Mouse (Mus musculus) liver, postnatal 0 days (tissue): Measurements from ENCODE around the gene Ppp1r9b. TPM values are rescaled to one million over a fixed set of nuclear protein-coding genes. Genes with fewer than 3 reads are reported as not detected.

Source experiments
- ATAC-seq: fragments of 200-750 bp; cut with Nextera tagmentation; 2 replicates; pipeline ENCODE4 v1.8.0; 2017; ENCODE audit warnings: mild to moderate bottlenecking, moderate library complexity
- DNase-seq: peaks from one replicate; pipeline ENCODE4 v3.0.0-alpha.2; 2016
- H3K27ac ChIP-seq: fragments of 300-500 bp; sonication (generic); 2 replicates; pipeline ENCODE4 v1.5.1; 2014; ENCODE audit warnings: antibody characterized with exemption, moderate library complexity, mild to moderate bottlenecking, low read depth
- H3K27me3 ChIP-seq: fragments of 300-500 bp; sonication (generic); 2 replicates; pipeline ENCODE4 v1.6.1; 2014; ENCODE audit warnings: low read length, control low read depth, mixed read lengths; ENCODE audit not compliant: insufficient read depth
- H3K36me3 ChIP-seq: fragments of 300-500 bp; sonication (generic); replicated peaks from 2 replicates; pipeline ENCODE4 v1.6.1; 2014; ENCODE audit warnings: mild to moderate bottlenecking, control low read depth, low read length, moderate library complexity, mixed read lengths; ENCODE audit not compliant: insufficient read depth
- H3K4me1 ChIP-seq: fragments of 300-500 bp; sonication (generic); 2 replicates; pipeline ENCODE4 v1.6.1; 2014; ENCODE audit warnings: antibody characterized with exemption, mild to moderate bottlenecking, control low read depth; ENCODE audit not compliant: insufficient read depth
- H3K4me2 ChIP-seq: fragments of 300-500 bp; sonication (generic); 2 replicates; pipeline ENCODE4 v1.6.1; 2014; ENCODE audit warnings: low read depth, mild to moderate bottlenecking, low read length, moderate library complexity, mixed read lengths
- H3K4me3 ChIP-seq: fragments of 300-500 bp; sonication (generic); 2 replicates; pipeline ENCODE4 v1.5.1; 2014; ENCODE audit warnings: low read depth, low read length
- H3K9ac ChIP-seq: fragments of 300-500 bp; sonication (generic); replicated peaks from 2 replicates; pipeline ENCODE4 v1.6.1; 2014; ENCODE audit warnings: mild to moderate bottlenecking, moderate library complexity
- H3K9me3 ChIP-seq: fragments of 300-500 bp; sonication (generic); 2 replicates; pipeline ENCODE4 v1.6.1; 2016; ENCODE audit warnings: mild to moderate bottlenecking, control low read depth, low read length, mixed read lengths
- CTCF ChIP-seq: sonication (generic); IDR thresholded peaks from 2 replicates; pipeline ENCODE4 v1.5.1; 2016; ENCODE audit warnings: antibody characterized with exemption, low read depth
- EP300 ChIP-seq: IDR thresholded peaks from 2 replicates; pipeline ENCODE4 v1.6.1; 2016; ENCODE audit warnings: antibody characterized with exemption, low read depth, mild to moderate bottlenecking
- WGBS: fragments of 180-500 bp; shearing (Covaris S2); extraction: QIAGEN DNeasy Blood & Tissue Kit; methylation state at CpG from one replicate; pipeline ENCODE4 v1.1.7; 2014; ENCODE audit not compliant: insufficient replicate concordance; 5-methylcytosine and 5-hydroxymethylcytosine counted together
- polyA plus RNA-seq: library from polyadenylated mRNA; unstranded; fragments of >200 nt; fragmentation: Nextera tagmentation; extraction: Ambion mirVana; gene quantifications from 2 replicates; pipeline ENCODE4 v1.2.1, GENCODE M21; 2015

The Ppp1r9b gene
- polyA plus RNA-seq, 1 experiment from 2014 or later: 6.1 TPM

DNA sequence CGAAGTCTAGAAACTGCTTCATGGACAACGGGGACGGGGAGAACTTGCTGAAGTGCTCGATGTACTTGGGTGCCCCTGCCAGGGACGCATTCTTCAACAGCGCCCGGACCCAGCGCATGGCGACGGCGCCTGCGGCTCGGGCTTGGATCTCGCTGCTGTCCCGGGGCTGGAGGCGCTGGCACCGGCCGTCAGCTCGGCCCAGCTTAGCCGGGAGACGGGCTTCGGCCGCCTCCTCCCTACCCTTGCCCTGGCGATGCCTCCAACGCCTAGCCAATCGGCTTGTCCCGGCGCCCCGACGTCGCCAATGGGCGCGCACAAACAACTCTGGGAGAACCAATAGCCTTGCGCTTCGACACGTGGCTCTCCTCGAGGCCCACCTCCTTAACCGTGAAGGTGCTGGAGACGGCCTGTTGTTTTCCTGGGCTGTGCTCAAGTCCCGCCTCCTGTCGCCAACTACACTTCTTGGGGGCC lies 50.3 kb downstream of the Ppp1r9b start, which contains the start of gene Pdk2:
TSS of gene Pdk2 (minus strand) at position 216 of the 471 bp plus-strand sequence.
- Histone ChIP-seq H3K4me3 (peak within 1 kb of the TSS; percentile 70), H3K9ac (peak within 1 kb of the TSS; percentile 78), H3K4me1 (peaks cover 21% of the 10 kb centered on the region), H3K36me3 (peaks cover 2% of the 10 kb centered on the region; the same call in 1 of the 2 replicates), H3K27ac (peak within 1 kb of the TSS; percentile 84), H3K27me3 (no peaks in the 10 kb centered on the region), H3K9me3 (no peaks in the 10 kb centered on the region), H3K4me2 (peak within 1 kb of the TSS; percentile 97)
- ATAC-seq (peak; percentile 98), DNase-seq (peak; percentile 94)
- WGBS: under 1% methylated on average over 41 of the region's 41 CpGs
- TF ChIP-seq EP300: peak; percentile 50; the same call in 1 of the 2 replicates
- TF ChIP-seq CTCF: no peak

DNA sequence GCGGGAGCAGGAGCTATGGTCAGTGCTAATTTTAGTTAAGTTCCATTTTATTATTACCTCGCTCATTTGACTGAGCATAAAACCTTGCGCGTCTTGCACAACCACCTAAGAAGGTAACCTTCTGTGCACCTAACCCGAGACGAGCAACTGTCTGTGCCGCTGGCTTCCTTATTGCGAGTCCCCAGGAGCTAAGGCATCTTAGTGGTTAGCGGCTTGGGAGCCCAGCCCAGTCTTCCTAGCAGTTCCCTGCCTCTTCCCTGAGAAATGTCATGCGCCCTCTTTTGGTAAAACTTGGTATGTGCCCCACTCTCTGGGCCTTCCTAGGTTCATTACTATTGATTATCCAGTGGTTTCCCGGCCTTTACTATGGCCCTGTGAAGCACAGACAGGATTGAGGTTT lies 51.3 kb downstream of the Ppp1r9b start:
- ATAC-seq (peak; percentile 17; the same call in 1 of the 2 replicates), DNase-seq (peak; percentile 85)
- Histone ChIP-seq H3K4me3 (peak overlapping the region; percentile 70), H3K4me2 (peak overlapping the region; percentile 97), H3K9me3 (no peaks in the 10 kb centered on the region), H3K36me3 (peaks cover 2% of the 10 kb centered on the region; the same call in 1 of the 2 replicates), H3K27me3 (no peaks in the 10 kb centered on the region), H3K9ac (peak overlapping the region; percentile 35), H3K4me1 (peaks cover 21% of the 10 kb centered on the region), H3K27ac (peak overlapping the region; percentile 70; the same call in 1 of the 2 replicates)
- 2% methylated on average over 11 of the region's 11 CpGs for WGBS
- TF ChIP-seq EP300: no peak
- peak; percentile 92 for TF ChIP-seq CTCF

DNA sequence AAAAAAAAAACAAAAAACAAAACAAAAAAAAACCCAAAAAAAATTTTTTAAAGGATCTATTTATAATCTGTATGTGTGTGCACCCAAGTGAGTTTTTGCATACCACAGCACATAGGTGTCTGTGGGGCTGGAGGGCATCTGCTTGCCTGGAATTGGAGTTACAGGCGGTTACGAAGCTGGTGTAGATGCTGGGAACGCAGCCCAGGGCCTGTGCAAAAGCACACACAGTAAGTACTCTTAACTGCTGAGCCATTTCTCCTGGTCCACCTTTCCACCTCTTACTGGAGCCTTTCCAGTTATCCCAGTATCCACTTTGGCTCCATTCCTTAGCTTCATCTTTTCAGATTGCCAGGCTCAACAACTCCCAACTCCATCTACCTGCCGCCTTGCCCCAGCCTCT lies 52.2 kb downstream of the Ppp1r9b start:
- Histone ChIP-seq H3K4me1 (peaks cover 21% of the 10 kb centered on the region), H3K27ac (no peak overlapping the region), H3K4me2 (no peak overlapping the region), H3K27me3 (no peaks in the 10 kb centered on the region), H3K9me3 (no peaks in the 10 kb centered on the region), H3K36me3 (0 out of 2 replicates have a peak, but pooled peaks cover 2% of the 10 kb centered on the region), H3K4me3 (no peak overlapping the region), H3K9ac (no peak overlapping the region)
- WGBS: 84% methylated on average over 4 of the region's 4 CpGs
- TF ChIP-seq EP300 (no peak), CTCF (no peak)
- DNase-seq (no peak), ATAC-seq (no peak)

DNA sequence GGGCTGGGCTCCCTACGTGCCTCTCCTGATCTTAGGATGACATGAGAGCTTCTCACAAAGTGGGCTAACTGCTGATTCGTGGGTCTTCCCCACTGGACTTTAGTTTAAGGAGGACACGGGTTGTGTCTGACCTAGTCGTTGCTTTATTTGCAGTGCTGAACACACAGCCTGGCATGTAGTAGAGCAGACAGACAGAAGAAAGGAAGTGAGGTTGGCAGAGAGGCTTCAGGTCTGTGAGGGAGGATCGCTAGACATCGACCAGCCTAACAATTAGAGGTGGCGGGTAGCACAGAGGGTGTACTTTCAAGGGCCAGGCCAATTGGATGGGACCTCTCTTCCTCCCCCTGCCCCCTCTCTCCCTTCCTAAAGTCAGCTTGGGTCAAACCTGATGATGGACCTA lies 52.8 kb downstream of the Ppp1r9b start:
- H3K36me3 ChIP-seq: 0 out of 2 replicates have a peak, but pooled peaks cover 2% of the 10 kb centered on the region
- H3K27ac ChIP-seq: no peak overlapping the region
- no peak overlapping the region for H3K9ac ChIP-seq
- H3K4me1 ChIP-seq: peaks cover 21% of the 10 kb centered on the region
- H3K27me3 ChIP-seq: no peaks in the 10 kb centered on the region
- H3K4me2 ChIP-seq: no peak overlapping the region
- no peaks in the 10 kb centered on the region for H3K9me3 ChIP-seq
- no peak for TF ChIP-seq EP300
- TF ChIP-seq CTCF: no peak
- WGBS: 52% methylated on average over 7 of the region's 7 CpGs
- ATAC-seq (no peak), DNase-seq (no peak)
- no peak overlapping the region for H3K4me3 ChIP-seq

DNA sequence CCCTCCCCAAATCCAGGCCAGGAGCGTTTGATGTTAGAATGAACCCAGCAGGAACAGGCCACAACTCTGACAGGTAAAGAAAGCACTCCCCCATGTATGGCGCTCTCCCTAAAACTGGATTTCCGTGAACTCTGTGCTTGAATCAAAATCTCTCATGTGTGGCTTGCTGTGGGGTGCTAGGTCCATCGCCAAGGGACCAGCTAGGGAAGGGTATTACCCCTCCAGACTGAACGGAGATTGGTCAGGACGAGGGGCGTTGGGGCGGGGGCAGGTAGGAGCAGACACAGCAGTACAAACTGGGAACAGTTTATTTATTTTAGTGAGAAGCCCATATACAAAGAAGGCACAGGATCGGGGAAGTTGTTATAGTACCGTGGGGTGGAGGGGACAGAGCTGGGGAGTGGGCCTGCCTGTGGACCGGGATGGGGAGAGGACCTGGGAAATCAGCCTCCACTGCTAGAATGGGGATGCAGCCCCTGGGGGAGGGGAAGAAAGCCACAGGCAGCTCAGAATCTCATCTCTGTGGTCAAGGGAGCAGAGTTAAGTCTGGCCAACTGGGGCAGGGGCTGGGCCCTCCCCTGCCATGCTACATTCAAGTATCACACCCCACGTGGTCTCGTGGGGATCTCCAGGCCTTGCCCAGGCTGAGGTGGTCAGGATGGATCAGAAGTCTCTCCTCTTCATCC lies 53.5 kb downstream of the Ppp1r9b start:
- peaks cover 21% of the 10 kb centered on the region for H3K4me1 ChIP-seq
- H3K4me3 ChIP-seq: no peak overlapping the region
- H3K36me3 ChIP-seq: 0 out of 2 replicates have a peak, but pooled peaks cover 2% of the 10 kb centered on the region
- TF ChIP-seq EP300: no peak
- TF ChIP-seq CTCF: no peak
- WGBS: 57% methylated on average over 12 of the region's 13 CpGs
- no peak overlapping the region for H3K9ac ChIP-seq
- H3K27ac ChIP-seq: no peak overlapping the region
- no peak for ATAC-seq
- no peaks in the 10 kb centered on the region for H3K27me3 ChIP-seq
- no peak for DNase-seq
- no peak overlapping the region for H3K4me2 ChIP-seq
- no peaks in the 10 kb centered on the region for H3K9me3 ChIP-seq

DNA sequence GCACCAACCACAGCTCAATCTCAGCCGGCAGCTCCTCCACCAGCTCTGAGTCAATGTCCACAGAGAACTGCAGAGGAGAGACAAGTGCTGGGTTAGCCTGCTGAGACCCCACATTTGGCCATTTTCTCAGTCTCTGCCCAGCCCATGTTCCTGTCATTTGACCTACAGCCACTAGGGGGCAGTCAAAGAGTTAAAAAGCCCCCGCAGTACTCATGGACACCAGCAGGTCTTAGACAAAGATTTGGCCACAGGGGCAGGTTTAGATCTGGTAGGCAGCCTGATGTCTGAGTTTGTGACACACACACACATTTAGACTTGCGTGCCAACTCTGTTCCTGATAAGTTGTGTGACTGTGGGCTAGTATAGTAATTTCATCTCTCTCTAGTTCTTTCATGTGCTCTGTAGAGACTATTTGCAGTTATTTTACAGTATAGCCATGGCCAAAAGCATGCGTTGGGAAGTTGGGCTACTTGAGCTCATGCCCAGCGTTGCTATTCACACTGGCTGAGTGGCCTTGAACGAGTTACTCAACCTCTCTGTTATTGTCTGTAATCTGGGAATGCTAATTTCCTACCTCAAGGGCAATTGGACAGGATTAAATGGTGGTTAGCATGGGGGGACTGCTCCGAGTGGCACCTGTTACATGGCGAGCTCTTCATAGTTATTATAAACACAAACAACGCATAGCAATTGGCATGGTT lies 56.3 kb downstream of the Ppp1r9b start:
- H3K4me3 ChIP-seq: no peak overlapping the region
- 0 out of 2 replicates have a peak, but pooled peaks cover 2% of the 10 kb centered on the region for H3K36me3 ChIP-seq
- no peak overlapping the region for H3K9ac ChIP-seq
- WGBS: 49% methylated on average over 9 of the region's 9 CpGs
- peak; percentile 63 for ATAC-seq
- no peaks in the 10 kb centered on the region for H3K9me3 ChIP-seq
- H3K4me1 ChIP-seq: peaks cover under 1% of the 10 kb centered on the region; the same call in 1 of the 2 replicates
- no peak overlapping the region for H3K27ac ChIP-seq
- peak; percentile 45 for DNase-seq
- H3K4me2 ChIP-seq: no peak overlapping the region
- peak; percentile 93 for TF ChIP-seq CTCF
- no peak for TF ChIP-seq EP300
- no peaks in the 10 kb centered on the region for H3K27me3 ChIP-seq
